Mouse (Mus musculus): ENCODE data around the gene Gm45213.
A peak's percentile ranks its signal among the peaks of the same experiment; 100 is the strongest.

The Gm45213 gene

DNA sequence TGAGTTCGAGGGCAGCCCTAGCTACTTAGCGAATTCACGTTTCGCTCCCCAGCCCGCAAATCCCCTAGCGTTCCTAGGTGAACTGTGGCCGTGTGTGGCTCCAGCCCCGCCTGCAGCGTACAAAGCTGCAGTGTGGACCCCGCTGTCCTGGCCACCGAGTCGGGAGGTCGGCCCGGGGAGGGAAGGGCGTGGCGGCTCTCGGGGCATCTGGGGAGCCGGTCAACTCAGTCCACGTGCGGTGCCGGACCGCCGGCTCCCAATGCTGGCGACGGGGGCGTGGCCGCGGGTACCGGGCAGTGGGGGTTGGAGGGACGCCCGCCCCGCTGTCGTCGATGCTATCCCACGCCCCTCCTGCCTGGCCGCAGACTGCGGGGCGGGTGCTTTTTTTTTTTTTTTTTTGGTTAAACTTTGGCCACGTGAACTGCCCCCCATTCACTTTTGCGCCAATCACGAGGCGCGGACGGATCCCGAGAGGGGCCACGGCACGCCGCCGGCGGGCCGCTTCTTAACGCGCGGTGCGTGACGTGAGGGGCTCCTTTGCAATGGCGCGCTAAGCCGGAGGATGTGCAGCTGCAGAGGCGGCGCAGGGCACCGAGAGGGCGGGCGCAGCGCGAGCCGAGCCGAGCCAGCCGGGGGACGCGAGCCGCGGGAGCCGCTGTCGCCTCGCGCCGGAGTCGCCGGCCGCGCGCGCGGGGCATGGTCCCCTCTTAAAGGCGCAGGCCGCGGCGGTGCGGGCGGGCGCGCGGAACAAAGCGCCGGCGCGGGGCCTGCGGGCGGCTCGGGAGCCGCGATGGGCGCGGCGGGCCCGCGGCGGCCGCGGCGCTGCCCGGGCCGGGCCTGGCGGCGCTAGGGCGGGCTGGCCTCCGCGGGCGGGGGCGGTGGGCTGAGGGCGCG lies 65.8 kb downstream of the Gm45213 start, which contains the start of gene Chsy1:
TSS of gene Chsy1 (plus strand) at position 555 of the 894 bp plus-strand sequence.
- peak; percentile 88 to 89 for DNase-seq

DNA sequence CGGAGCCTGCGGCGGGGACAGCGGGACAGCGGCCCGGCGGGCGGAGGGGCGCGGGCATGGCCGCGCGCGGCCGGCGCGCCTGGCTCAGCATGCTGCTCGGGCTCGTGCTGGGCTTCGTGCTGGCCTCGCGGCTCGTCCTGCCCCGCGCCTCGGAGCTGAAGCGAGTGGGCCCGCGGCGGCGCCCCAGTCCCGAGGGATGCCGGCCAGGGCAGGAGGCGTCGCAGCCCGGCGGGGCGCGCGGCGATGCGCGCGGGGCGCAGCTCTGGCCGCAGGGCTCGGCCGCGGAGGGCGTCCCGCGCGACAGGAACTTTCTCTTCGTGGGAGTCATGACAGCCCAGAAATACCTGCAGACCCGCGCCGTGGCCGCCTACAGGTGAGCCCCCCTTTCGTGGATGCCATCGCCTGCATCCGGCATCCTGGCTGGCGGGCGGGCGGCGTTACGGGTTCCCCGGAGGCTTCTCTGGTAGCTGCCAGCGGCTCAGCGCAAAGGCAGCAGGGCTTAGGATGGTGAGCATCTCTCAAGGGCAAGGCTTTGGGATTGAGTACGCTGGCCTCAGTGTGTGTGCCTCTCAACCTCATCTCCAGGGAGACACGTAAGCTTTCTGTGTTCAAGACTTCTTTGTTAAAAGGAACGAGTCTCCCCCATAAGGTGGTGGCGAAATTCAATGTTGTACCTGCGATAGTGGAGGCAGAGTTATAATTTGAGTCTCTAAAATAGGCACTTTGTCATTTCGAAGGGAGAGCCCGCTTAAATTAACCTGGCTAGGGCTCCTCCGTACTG lies 66.6 kb downstream of the Gm45213 start:
- DNase-seq: peak; percentile 65 to 66

DNA sequence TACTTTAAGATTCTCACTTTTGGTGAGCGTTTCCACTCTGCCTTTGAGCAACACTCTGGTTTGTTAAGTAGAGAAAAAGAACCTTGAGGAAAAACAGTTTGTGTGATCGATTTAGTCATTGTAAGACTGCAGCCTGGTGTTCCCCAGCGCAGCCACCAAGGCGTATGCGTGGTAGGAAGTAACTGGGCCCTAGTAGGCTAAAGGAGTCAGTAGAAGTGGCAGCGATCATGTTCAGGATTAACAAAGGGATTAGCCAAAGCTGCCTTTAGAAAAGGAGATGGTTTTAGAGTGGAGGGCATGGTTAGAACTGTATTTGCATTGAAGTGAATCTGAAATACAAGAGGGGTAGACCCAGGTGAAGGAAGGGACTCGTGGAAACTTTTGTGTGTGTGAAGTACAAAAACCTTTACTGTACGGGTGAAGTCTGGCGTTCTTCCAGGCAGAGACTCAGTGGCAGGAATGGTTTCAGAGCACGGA lies 67.3 kb downstream of the Gm45213 start:
- peak; percentile 34 to 39 for DNase-seq

DNA sequence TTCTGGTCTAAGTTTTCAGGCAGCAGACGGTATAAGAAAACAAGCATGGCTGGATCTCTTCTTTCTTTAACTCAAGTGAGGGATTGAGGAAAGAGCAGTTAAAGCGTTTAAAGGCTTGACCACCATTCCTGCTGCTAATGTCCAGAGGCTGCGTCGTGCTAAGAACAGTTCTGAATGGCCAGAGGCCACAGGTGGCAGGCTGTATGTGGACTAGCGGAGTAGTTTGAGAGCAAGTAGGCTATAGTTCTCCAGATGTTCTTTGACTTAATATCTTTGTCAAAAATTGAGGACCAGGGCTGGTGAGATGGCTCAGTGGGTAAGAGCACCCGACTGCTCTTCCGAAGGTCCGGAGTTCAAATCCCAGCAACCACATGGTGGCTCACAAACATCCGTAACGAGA lies 67.8 kb downstream of the Gm45213 start:
- no peak for DNase-seq

Measured in B cell, adult 2 months (primary cell).